Mouse (Mus musculus) frontal cortex, postnatal 36 days (tissue): ENCODE data around the gene Adcy4.

ENCODE experiments used
- DNase-seq, 2 experiments: peaks; one replicate each; pipeline ENCODE4 v3.0.0; 2022; ENCODE audit warnings: low spot score in 2 of 2

Adcy4 gene

GRCm38 (mm10) chr14:55783958-55784235 is at the start of gene Adcy4:
Adcy4 (minus strand) TSS chr14:55784095.
- DNase-seq, result no peak

GRCm38 (mm10) chr14:55833126-55833525 is 49.2 kb upstream of the Adcy4 start:
- no peak for DNase-seq

GRCm38 (mm10) chr14:55830331-55830730 is 46.4 kb upstream of the Adcy4 start:
- no peak for DNase-seq

- no peak for DNase-seq
Measured at GRCm38 (mm10) chr14:55829854-55830253, 46.0 kb upstream of the Adcy4 start.

GRCm38 (mm10) chr14:55828716-55829263 is 44.9 kb upstream of the Adcy4 start:
- no peak for DNase-seq

GRCm38 (mm10) chr14:55826551-55827340 is 42.9 kb upstream of the Adcy4 start:
- no peak for DNase-seq

- DNase-seq, result no peak
Measured at GRCm38 (mm10) chr14:55826142-55826541, 42.2 kb upstream of the Adcy4 start.

GRCm38 (mm10) chr14:55825216-55826051 is 41.5 kb upstream of the Adcy4 start:
- DNase-seq, result no peak

GRCm38 (mm10) chr14:55824481-55825215 is 40.8 kb upstream of the Adcy4 start:
- DNase-seq, result no peak

GRCm38 (mm10) chr14:55824001-55824480 is 40.1 kb upstream of the Adcy4 start:
- DNase-seq, result no peak

GRCm38 (mm10) chr14:55822991-55823762 is 39.3 kb upstream of the Adcy4 start, which contains the start of gene Nfatc4:
Nfatc4 (plus strand) TSS chr14:55823144.
- DNase-seq, result no peak

GRCm38 (mm10) chr14:55822435-55822990 is 38.6 kb upstream of the Adcy4 start:
- DNase-seq, result peak; percentile 32 to 55

- DNase-seq, result no peak
Measured at GRCm38 (mm10) chr14:55820576-55820975, 36.7 kb upstream of the Adcy4 start.

- no peak for DNase-seq
Measured at GRCm38 (mm10) chr14:55819845-55820405, 36.0 kb upstream of the Adcy4 start.

GRCm38 (mm10) chr14:55815310-55815751 is 31.4 kb upstream of the Adcy4 start:
- DNase-seq, result no peak

- DNase-seq, result peak in 1 of 2 experiments; percentile 51
Measured at GRCm38 (mm10) chr14:55814885-55815284, 31.0 kb upstream of the Adcy4 start.

- DNase-seq, result no peak
Measured at GRCm38 (mm10) chr14:55795380-55796163, 11.7 kb upstream of the Adcy4 start.

GRCm38 (mm10) chr14:55793946-55794345 is 10.1 kb upstream of the Adcy4 start:
- no peak for DNase-seq

GRCm38 (mm10) chr14:55793461-55793860 is 9.6 kb upstream of the Adcy4 start:
- DNase-seq, result no peak
